Mouse (Mus musculus) adrenal gland, postnatal 10 days (tissue): ENCODE results near the gene Gm20903. TPM values are rescaled to one million over a fixed set of nuclear protein-coding genes. Genes with fewer than 3 reads are reported as not detected.
"Not testable (repeated sequence)": the region's sequence is repeated elsewhere in the genome, so short reads cannot be mapped to it uniquely, and the experiment has no call there.

Source experiments
- DNase-seq: peaks from one replicate; pipeline ENCODE4 v3.0.0; 2021; ENCODE audit warnings: mixed read lengths
- long read RNA-seq, 2 experiments: library from polyadenylated mRNA; stranded (forward); transcript quantifications; one replicate each; pipeline ENCODE4 v2.0.0; 2021
- total RNA-seq, 2 experiments: library from RNA; stranded (reverse); gene quantifications; 2 replicates each; pipeline ENCODE4 v1.2.3; 2021

Gene Gm20903
- not detected for total RNA-seq
- long read RNA-seq, experiment 1: 0 reads
- long read RNA-seq, experiment 2: 0 reads

DNA sequence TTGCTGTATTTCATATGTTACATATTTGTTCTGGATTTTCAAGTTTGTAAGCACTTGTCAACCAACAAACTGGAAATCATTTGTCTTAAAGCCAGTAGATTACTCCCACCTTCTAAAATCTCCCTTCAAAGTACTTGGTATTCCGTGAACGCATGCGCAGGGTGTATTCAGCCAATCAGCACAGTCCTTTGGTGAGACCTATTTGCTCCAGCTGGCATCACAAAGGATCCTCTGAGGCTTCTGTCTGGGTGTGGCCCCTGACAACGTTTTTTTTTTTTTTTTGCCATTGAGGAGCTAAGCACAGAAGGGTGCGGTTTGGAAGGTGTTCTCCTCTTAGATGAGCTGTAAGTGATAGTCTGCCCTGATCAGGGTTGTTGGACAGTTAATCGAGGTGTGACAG lies at the start of gene Gm20903:
Gm20903 (plus strand) TSS at position 301 of the 400 bp plus-strand sequence.
- DNase-seq: not testable (repeated sequence)
